Mouse (Mus musculus): ENCODE results near the gene Tgif2lx1.
"Not testable (repeated sequence)": the region's sequence is repeated elsewhere in the genome, so short reads cannot be mapped to it uniquely, and the experiment has no call there.

Tgif2lx1 gene

DNA sequence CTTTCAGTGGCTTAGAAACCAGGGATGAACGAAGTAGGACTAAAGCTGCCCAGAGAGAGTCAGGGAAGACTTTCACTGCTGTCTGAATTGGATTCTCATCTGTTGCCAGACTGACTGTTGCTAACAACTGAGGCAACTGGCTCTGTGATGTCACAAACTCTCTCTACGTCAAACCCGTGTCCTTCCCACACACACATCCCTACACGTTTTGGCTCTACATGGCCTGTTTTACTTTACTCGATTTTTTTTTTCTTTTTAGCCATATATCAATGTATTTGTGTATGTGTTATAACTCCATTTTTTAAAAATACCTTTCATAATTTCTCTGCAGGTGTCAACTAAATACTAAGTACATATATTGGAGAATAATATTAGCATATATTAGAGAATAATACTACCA is at the start of gene Tgif2lx1:
Gene Tgif2lx1, minus strand, starts transcription at position 101 of the 400 bp plus-strand sequence.
- DNase-seq (ENCODE audit: low spot score): not testable (repeated sequence)
